Mouse (Mus musculus): ENCODE results near the gene Gtpbp1. TPM values are rescaled to one million over a fixed set of nuclear protein-coding genes. Genes with fewer than 3 reads are reported as not detected.

The Gtpbp1 gene
- polyA plus RNA-seq, 1 experiment, result 52.7 TPM

DNA sequence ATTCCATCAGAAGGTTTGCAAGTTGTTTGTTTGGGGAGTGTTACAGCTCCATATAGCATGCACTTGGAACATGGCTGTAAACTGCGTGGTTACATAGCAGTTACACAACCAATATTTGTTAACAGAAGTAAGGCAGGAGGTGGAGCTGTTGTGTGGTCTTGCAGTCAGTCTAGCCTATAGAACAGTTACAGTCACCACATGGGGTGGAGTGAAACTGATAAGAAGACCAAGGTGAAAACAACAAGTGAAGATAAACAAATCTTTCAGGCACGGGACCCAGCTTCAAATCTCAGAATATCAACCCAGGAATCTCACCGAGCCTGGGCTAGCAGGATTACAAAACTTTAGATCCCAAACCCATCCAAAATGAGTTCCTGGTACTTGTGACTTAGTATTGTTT is 50.1 kb downstream of the Gtpbp1 start:
- no peak overlapping the region for H3ac ChIP-seq (ENCODE audit: control insufficient read depth, insufficient read length)
- peaks cover 17% of the 10 kb centered on the region for H3K36me3 ChIP-seq (ENCODE audit: control insufficient read depth, insufficient read depth)
- peaks cover 24% of the 10 kb centered on the region for H3K79me2 ChIP-seq (ENCODE audit: control insufficient read depth, insufficient read depth)
- H3K4me3 ChIP-seq, result peak overlapping the region; percentile 76
- no peak for TF ChIP-seq MYOD1 (IDR thresholded peaks at IDR 0.05; ENCODE audit: control insufficient read depth in 1 of 3, insufficient read length in 2 of 3, low read depth in 2 of 3)
- no peak for TF ChIP-seq SRF (IDR thresholded peaks at IDR 0.05; ENCODE audit: control insufficient read depth, insufficient read length, low read depth)
- TF ChIP-seq TCF3 (IDR thresholded peaks at IDR 0.05; ENCODE audit: insufficient read length, low read depth), result no peak
- TF ChIP-seq MYOG (IDR thresholded peaks at IDR 0.05; ENCODE audit: control insufficient read depth in 1 of 3, insufficient read depth in 1 of 3, insufficient read length in 2 of 3, low read depth in 2 of 3), result no peak
- no peak for TF ChIP-seq MAX (IDR thresholded peaks at IDR 0.05; ENCODE audit: low read depth)
- no peak for TF ChIP-seq POLR2A (IDR thresholded peaks at IDR 0.05; ENCODE audit: insufficient read length, low read depth)
- no peak for TF ChIP-seq REST (IDR thresholded peaks at IDR 0.05; ENCODE audit: insufficient read depth, insufficient read length)
- TF ChIP-seq USF1 (IDR thresholded peaks at IDR 0.05; ENCODE audit: low read depth), result no peak
- no peaks in the 10 kb centered on the region for H3K27me3 ChIP-seq (ENCODE audit: control insufficient read depth, insufficient read depth, insufficient read length)
- H3K4me2 ChIP-seq (ENCODE audit: low read depth), result peak overlapping the region; percentile 92

- Histone ChIP-seq H3K4me3 (peak overlapping the region; percentile 76), H3K36me3 (ENCODE audit: control insufficient read depth, insufficient read depth) (peaks cover 16% of the 10 kb centered on the region), H3K27me3 (ENCODE audit: control insufficient read depth, insufficient read depth, insufficient read length) (no peaks in the 10 kb centered on the region), H3ac (ENCODE audit: control insufficient read depth, insufficient read length) (peak overlapping the region; percentile 81), H3K79me2 (ENCODE audit: control insufficient read depth, insufficient read depth) (peaks cover 24% of the 10 kb centered on the region), H3K4me2 (ENCODE audit: low read depth) (peak overlapping the region; percentile 92)
- TF ChIP-seq CEBPB (IDR thresholded peaks at IDR 0.05; ENCODE audit: insufficient read depth, poor library complexity, severe bottlenecking), result no peak
- TF ChIP-seq POLR2AphosphoS2 (IDR thresholded peaks at IDR 0.05; ENCODE audit: insufficient read length, low read depth), result peak; percentile 50
- TF ChIP-seq REST (IDR thresholded peaks at IDR 0.05; ENCODE audit: insufficient read depth, insufficient read length), result no peak
- TF ChIP-seq MYOG (IDR thresholded peaks at IDR 0.05; ENCODE audit: control insufficient read depth in 1 of 3, insufficient read depth in 1 of 3, insufficient read length in 2 of 3, low read depth in 2 of 3), result no peak
- no peak for TF ChIP-seq TCF12 (IDR thresholded peaks at IDR 0.05; ENCODE audit: insufficient read depth, poor library complexity, severe bottlenecking)
- peak in 1 of 3 experiments; percentile 24 for TF ChIP-seq MYOD1 (IDR thresholded peaks at IDR 0.05; ENCODE audit: control insufficient read depth in 1 of 3, insufficient read length in 2 of 3, low read depth in 2 of 3)
- no peak for TF ChIP-seq MAX (IDR thresholded peaks at IDR 0.05; ENCODE audit: low read depth)
- peak; percentile 43 for TF ChIP-seq POLR2A (IDR thresholded peaks at IDR 0.05; ENCODE audit: insufficient read length, low read depth)
- peak; percentile 88 for TF ChIP-seq SRF (IDR thresholded peaks at IDR 0.05; ENCODE audit: control insufficient read depth, insufficient read length, low read depth)
- TF ChIP-seq E2F4 (IDR thresholded peaks at IDR 0.05; ENCODE audit: insufficient read depth), result no peak
- peak; percentile 18 for TF ChIP-seq USF1 (IDR thresholded peaks at IDR 0.05; ENCODE audit: low read depth)
- no peak for TF ChIP-seq TCF3 (IDR thresholded peaks at IDR 0.05; ENCODE audit: insufficient read length, low read depth)
Measured at GRCm38 (mm10) chr15:79741173-79741858, 50.7 kb downstream of the Gtpbp1 start.

DNA sequence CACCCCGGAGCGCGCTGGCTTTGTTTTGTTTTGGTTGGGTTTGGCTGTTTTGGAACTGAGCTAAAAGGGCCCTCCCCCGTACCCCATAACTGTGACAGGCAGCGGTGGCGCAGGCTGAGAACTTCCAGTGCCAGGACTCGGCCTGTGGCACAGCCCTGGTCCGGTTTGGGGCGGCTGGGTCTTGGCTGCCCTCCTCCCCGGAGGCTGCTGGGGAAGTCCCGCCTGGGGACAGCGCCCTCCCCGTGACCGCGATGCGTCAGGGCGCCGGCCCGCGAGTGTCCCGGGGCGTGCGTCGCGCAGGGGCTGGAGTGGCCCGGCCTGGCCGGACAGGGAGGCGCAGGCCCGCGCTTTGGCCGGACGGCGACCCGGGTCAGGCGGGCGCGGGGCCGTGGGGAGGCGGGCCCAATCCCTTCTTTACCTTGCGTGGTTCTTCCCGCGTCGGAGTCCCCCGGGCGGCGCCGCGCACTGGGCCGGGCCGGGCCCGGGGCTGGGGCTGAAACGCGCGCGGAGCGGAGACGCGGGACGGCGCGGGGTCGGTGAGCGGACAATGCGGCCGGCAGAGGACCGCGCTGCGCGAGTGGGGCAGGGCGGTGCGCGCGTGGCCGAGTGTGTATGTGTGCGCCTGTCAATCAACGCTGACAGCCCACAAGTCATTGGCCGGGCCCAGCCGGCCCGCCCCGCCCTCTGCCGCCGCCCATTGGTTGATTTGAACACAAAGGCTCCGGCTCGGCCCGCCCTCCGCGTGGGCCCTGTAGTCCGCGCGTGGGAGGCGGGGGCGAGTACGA is 51.5 kb downstream of the Gtpbp1 start, which contains the start of gene Sun2:
Gene Sun2, minus strand, starts transcription at position 616 of the 785 bp plus-strand sequence.
- Histone ChIP-seq H3K27me3 (ENCODE audit: control insufficient read depth, insufficient read depth, insufficient read length) (no peaks in the 10 kb centered on the region), H3K4me2 (ENCODE audit: low read depth) (peak within 1 kb of the TSS; percentile 97), H3K36me3 (ENCODE audit: control insufficient read depth, insufficient read depth) (peaks cover 8% of the 10 kb centered on the region), H3K79me2 (ENCODE audit: control insufficient read depth, insufficient read depth) (peaks cover 24% of the 10 kb centered on the region), H3K4me3 (peak within 1 kb of the TSS; percentile 76), H3ac (ENCODE audit: control insufficient read depth, insufficient read length) (peak within 1 kb of the TSS; percentile 81)
- TF ChIP-seq SRF (IDR thresholded peaks at IDR 0.05; ENCODE audit: control insufficient read depth, insufficient read length, low read depth), result no peak
- TF ChIP-seq MYOG (IDR thresholded peaks at IDR 0.05; ENCODE audit: control insufficient read depth in 1 of 3, insufficient read depth in 1 of 3, insufficient read length in 2 of 3, low read depth in 2 of 3), result peak in 1 of 3 experiments; percentile 66
- peak in 1 of 3 experiments; percentile 56 for TF ChIP-seq MYOD1 (IDR thresholded peaks at IDR 0.05; ENCODE audit: control insufficient read depth in 1 of 3, insufficient read length in 2 of 3, low read depth in 2 of 3)
- TF ChIP-seq POLR2AphosphoS2 (IDR thresholded peaks at IDR 0.05; ENCODE audit: insufficient read length, low read depth), result peak; percentile 82
- TF ChIP-seq E2F4 (IDR thresholded peaks at IDR 0.05; ENCODE audit: insufficient read depth), result peak; percentile 11
- peak; percentile 83 for TF ChIP-seq POLR2A (IDR thresholded peaks at IDR 0.05; ENCODE audit: insufficient read length, low read depth)
- TF ChIP-seq USF1 (IDR thresholded peaks at IDR 0.05; ENCODE audit: low read depth), result no peak
- TF ChIP-seq REST (IDR thresholded peaks at IDR 0.05; ENCODE audit: insufficient read depth, insufficient read length), result peak; percentile 5

- Histone ChIP-seq H3K27me3 (ENCODE audit: control insufficient read depth, insufficient read depth, insufficient read length) (no peaks in the 10 kb centered on the region), H3K4me2 (ENCODE audit: low read depth) (peak overlapping the region; percentile 97), H3K79me2 (ENCODE audit: control insufficient read depth, insufficient read depth) (peaks cover 24% of the 10 kb centered on the region), H3K36me3 (ENCODE audit: control insufficient read depth, insufficient read depth) (peaks cover 2% of the 10 kb centered on the region), H3ac (ENCODE audit: control insufficient read depth, insufficient read length) (peak overlapping the region; percentile 81), H3K4me3 (peak overlapping the region; percentile 76)
- TF ChIP-seq TCF3 (IDR thresholded peaks at IDR 0.05; ENCODE audit: insufficient read length, low read depth) (no peak), SRF (IDR thresholded peaks at IDR 0.05; ENCODE audit: control insufficient read depth, insufficient read length, low read depth) (no peak), POLR2A (IDR thresholded peaks at IDR 0.05; ENCODE audit: insufficient read length, low read depth) (peak; percentile 73), MYOG (IDR thresholded peaks at IDR 0.05; ENCODE audit: control insufficient read depth in 1 of 3, insufficient read depth in 1 of 3, insufficient read length in 2 of 3, low read depth in 2 of 3) (no peak), REST (IDR thresholded peaks at IDR 0.05; ENCODE audit: insufficient read depth, insufficient read length) (no peak), MYOD1 (IDR thresholded peaks at IDR 0.05; ENCODE audit: control insufficient read depth in 1 of 3, insufficient read length in 2 of 3, low read depth in 2 of 3) (no peak), CEBPB (IDR thresholded peaks at IDR 0.05; ENCODE audit: insufficient read depth, poor library complexity, severe bottlenecking) (no peak)
Measured at GRCm38 (mm10) chr15:79742706-79743023, 52.0 kb downstream of the Gtpbp1 start.
